8 mouse cellular contexts compared by ENCODE assay signal in the genomic region with DNA sequence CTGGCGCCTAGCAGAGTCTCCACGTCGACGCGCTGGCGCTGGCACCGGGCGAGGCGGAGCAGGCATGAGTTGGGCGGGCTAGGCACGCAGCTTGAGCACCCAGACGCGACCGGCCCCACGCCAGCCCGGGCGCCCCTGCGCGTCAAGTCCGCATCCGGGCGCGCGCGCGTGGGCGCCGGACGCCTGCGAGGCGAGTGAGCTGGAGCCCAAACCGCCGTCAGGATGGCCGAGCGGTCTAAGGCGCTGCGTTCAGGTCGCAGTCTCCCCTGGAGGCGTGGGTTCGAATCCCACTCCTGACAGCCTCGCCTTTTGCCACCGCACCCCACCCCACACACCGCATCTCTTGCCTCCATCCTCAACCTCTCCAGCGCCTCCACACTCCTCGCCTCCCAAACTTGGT. TPM values are rescaled to one million over a fixed set of nuclear protein-coding genes. Genes with fewer than 3 reads are reported as not detected.
A peak's percentile ranks its signal among the peaks of the same experiment; 100 is the strongest.
DNase-seq lines count a peak whose midpoint lies in the region; ATAC-seq and TF ChIP-seq lines count a peak whose summit lies in the region.
"Not testable (repeated sequence)": the region's sequence is repeated elsewhere in the genome, so short reads cannot be mapped to it uniquely, and the experiment has no call there.
"Had no signal": no experiment of that assay in that cellular context is flagged by ENCODE, and none has a peak within 500 bp of the region (broad histone marks: within the 10 kb centered on the region; RNA-seq: fewer than 3 reads in every experiment).

No protein-coding gene starts in this region.

- not testable (repeated sequence) for H3K9ac ChIP-seq in hindbrain, embryonic 11.5 days (ENCODE audit: low read depth, low read length); liver, embryonic 13.5 days; neural tube, embryonic 12.5 days; stomach, embryonic 15.5 days

- peaks cover 28% of the 10 kb centered on the region for H3K27me3 ChIP-seq in hindbrain, embryonic 11.5 days (ENCODE audit: control insufficient read depth, insufficient read depth, low read length)
- peaks cover 38% of the 10 kb centered on the region for H3K27me3 ChIP-seq in liver, embryonic 13.5 days
- peaks cover 44% of the 10 kb centered on the region for H3K27me3 ChIP-seq in neural tube, embryonic 12.5 days (replicated peaks)
- H3K27me3 ChIP-seq in stomach, embryonic 15.5 days (replicated peaks), result peaks cover 26% of the 10 kb centered on the region

- WGBS in hindbrain, embryonic 11.5 days, result 7% methylated on average over 27 of the region's 45 CpGs
- 3% methylated on average over 31 of the region's 45 CpGs for WGBS in liver, embryonic 13.5 days (ENCODE audit: insufficient replicate concordance)
- WGBS in neural tube, embryonic 12.5 days, result 5% methylated on average over 32 of the region's 45 CpGs
- whole genome bisulfite sequencing in stomach, embryonic 15.5 days, result 6% methylated on average over 31 of the region's 45 CpGs

- not testable (repeated sequence) for H3K27ac ChIP-seq in gastrocnemius, adult 2 months; hindbrain, embryonic 11.5 days (ENCODE audit: low read depth, low read length); liver, embryonic 13.5 days; neural tube, embryonic 12.5 days; stomach, embryonic 15.5 days

- H3K9me3 ChIP-seq in hindbrain, embryonic 11.5 days (ENCODE audit: control insufficient read depth, low read length); liver, embryonic 13.5 days (replicated peaks); neural tube, embryonic 12.5 days; stomach, embryonic 15.5 days: not testable (repeated sequence)

- peak; percentile 57 to 58 for DNase-seq in cerebellum, postnatal 10 days
- DNase-seq in gastrocnemius, adult 2 months, result peak; percentile 51
- DNase-seq in hindbrain, embryonic 11.5 days (ENCODE audit: low spot score), result not testable (repeated sequence)
- DNase-seq in layer of hippocampus, adult 11-12 months (ENCODE audit: low spot score), result peak; percentile 38
- DNase-seq in liver, embryonic 13.5 days, result peak; percentile 66

- TF ChIP-seq CTCF in gastrocnemius, adult 2 months (IDR thresholded peaks at IDR 0.05), result not testable (repeated sequence)

- peak overlapping the region; percentile 65 for H3K4me3 ChIP-seq in gastrocnemius, adult 2 months
- H3K4me3 ChIP-seq in hindbrain, embryonic 11.5 days (ENCODE audit: low read depth, low read length), result 0 out of 2 replicates have a peak overlapping the region, but pooled peaks have one; percentile 8
- peak overlapping the region; percentile 42 for H3K4me3 ChIP-seq in liver, embryonic 13.5 days (replicated peaks)
- peak overlapping the region; percentile 33; the same call in 1 of the 2 replicates for H3K4me3 ChIP-seq in neural tube, embryonic 12.5 days
- H3K4me3 ChIP-seq in stomach, embryonic 15.5 days (replicated peaks), result peak overlapping the region; percentile 30

- peak; percentile 6 for ATAC-seq in hindbrain, embryonic 11.5 days (ENCODE audit: low FRiP score)
- ATAC-seq in liver, embryonic 13.5 days (ENCODE audit: low read depth), result peak; percentile 5
- peak; percentile 6 for ATAC-seq in neural tube, embryonic 12.5 days (ENCODE audit: low FRiP score, low read depth)
- 0 out of 2 replicates have a peak, but pooled peaks have one; percentile 2 for ATAC-seq in stomach, embryonic 15.5 days (ENCODE audit: insufficient read depth, low FRiP score, low read depth)

- not testable (repeated sequence) for H3K4me1 ChIP-seq in hindbrain, embryonic 11.5 days (replicated peaks; ENCODE audit: control insufficient read depth, insufficient read depth, low read length); neural tube, embryonic 12.5 days; stomach, embryonic 15.5 days
- peaks cover 23% of the 10 kb centered on the region for H3K4me1 ChIP-seq in liver, embryonic 13.5 days (replicated peaks)

- H3K36me3 ChIP-seq in hindbrain, embryonic 11.5 days (ENCODE audit: control insufficient read depth, insufficient read depth, low read length); liver, embryonic 13.5 days; neural tube, embryonic 12.5 days; stomach, embryonic 15.5 days: not testable (repeated sequence)

- intact Hi-C loops in gastrocnemius, adult 2 months (cut with DNase I), result not testable (repeated sequence)

- not testable (repeated sequence) for H3K4me2 ChIP-seq in hindbrain, embryonic 11.5 days (replicated peaks; ENCODE audit: low read depth, low read length)
- peak overlapping the region; percentile 57 for H3K4me2 ChIP-seq in liver, embryonic 13.5 days
- H3K4me2 ChIP-seq in neural tube, embryonic 12.5 days (replicated peaks), result peak overlapping the region; percentile 52
- H3K4me2 ChIP-seq in stomach, embryonic 15.5 days, result peak overlapping the region; percentile 49

RNA-seq across cellular contexts. Expression of a gene that starts 1.0 kb away (rescaled TPM):
- total RNA-seq in gastrocnemius, adult 2 months (2021), result 1 to 10 TPM; 1.8 to 4.3 TPM
- polyA plus RNA-seq in hindbrain, embryonic 11.5 days (2014; fragmentation: Nextera tagmentation; extraction: Ambion mirVana), result 9.6 TPM in 2 replicates
- 17.9 and 23.1 TPM in 2 replicates for polyA plus RNA-seq in liver, embryonic 13.5 days (2015; fragmentation: Nextera tagmentation; extraction: Ambion mirVana)
- polyA plus RNA-seq in neural tube, embryonic 12.5 days (2016; fragmentation: Nextera tagmentation; extraction: Ambion mirVana), result 6.9 and 7.4 TPM in 2 replicates
- 18.7 and 18.8 TPM in 2 replicates for polyA plus RNA-seq in stomach, embryonic 15.5 days (2015; fragmentation: Nextera tagmentation; extraction: Ambion mirVana)

RNA-seq across cellular contexts. Expression of a gene that starts 47.0 kb away (rescaled TPM):
- total RNA-seq in gastrocnemius, adult 2 months (2021), result not detected
- polyA plus RNA-seq in hindbrain, embryonic 11.5 days (2014; fragmentation: Nextera tagmentation; extraction: Ambion mirVana), result 0.39 and 0.62 TPM in 2 replicates
- 2.0 and 2.4 TPM in 2 replicates for polyA plus RNA-seq in liver, embryonic 13.5 days (2015; fragmentation: Nextera tagmentation; extraction: Ambion mirVana)
- 0.20 and 0.22 TPM in 2 replicates for polyA plus RNA-seq in neural tube, embryonic 12.5 days (2016; fragmentation: Nextera tagmentation; extraction: Ambion mirVana)
- 1.3 and 1.7 TPM in 2 replicates for polyA plus RNA-seq in stomach, embryonic 15.5 days (2015; fragmentation: Nextera tagmentation; extraction: Ambion mirVana)

RNA-seq across cellular contexts. Expression of a gene that starts 48.0 kb away (rescaled TPM):
- total RNA-seq in gastrocnemius, adult 2 months (2021), result 1 to 10 TPM in 1 of 2 experiments, under 1 TPM in 1; 0.75 to 1.8 TPM
- polyA plus RNA-seq in hindbrain, embryonic 11.5 days (2014; fragmentation: Nextera tagmentation; extraction: Ambion mirVana), result 8.7 and 10.5 TPM in 2 replicates
- polyA plus RNA-seq in liver, embryonic 13.5 days (2015; fragmentation: Nextera tagmentation; extraction: Ambion mirVana), result 1.8 and 2.5 TPM in 2 replicates
- polyA plus RNA-seq in neural tube, embryonic 12.5 days (2016; fragmentation: Nextera tagmentation; extraction: Ambion mirVana), result 1.7 and 2.3 TPM in 2 replicates
- polyA plus RNA-seq in stomach, embryonic 15.5 days (2015; fragmentation: Nextera tagmentation; extraction: Ambion mirVana), result 1.6 and 2.9 TPM in 2 replicates
- total RNA-seq: neutrophil, adult 5-6 weeks had no signal

Comparison
In these comparisons a context has a peak if more than half of its experiments do, and no peak if none do; other contexts are left out.
1. H3K4me3 ChIP-seq: peak in every context shown above with its lines; median percentile 65 in gastrocnemius, adult 2 months; 42 in liver, embryonic 13.5 days; 33 in neural tube, embryonic 12.5 days; 30 in stomach, embryonic 15.5 days; 8 in hindbrain, embryonic 11.5 days.